Mouse (Mus musculus) granulocyte monocyte progenitor cell, adult 5-6 weeks (primary cell): ENCODE results near the gene Rhox4b. TPM values are rescaled to one million over a fixed set of nuclear protein-coding genes. Genes with fewer than 3 reads are reported as not detected.
"Not testable (repeated sequence)": the region's sequence is repeated elsewhere in the genome, so short reads cannot be mapped to it uniquely, and the experiment has no call there.

Experiments used
- ATAC-seq: replicated peaks from 2 replicates; pipeline ENCODE4 v1.8.0; 2016; ENCODE audit warnings: mild to moderate bottlenecking, moderate TSS enrichment, inconsistent platforms; ENCODE audit not compliant: poor library complexity, severe bottlenecking
- total RNA-seq, 2 experiments: library from RNA; stranded (forward) in 1 of 2; stranded (reverse) in 1 of 2; fragments of 200-712, 200-1000 nt in 1 of 2; fragments of >200 nt in 1 of 2; fragmentation: Nextera tagmentation in 1 of 2; gene quantifications; 2 replicates each; pipeline ENCODE4 v1.2.3; 2014 to 2017

Gene Rhox4b
- total RNA-seq (2014; fragmentation: Nextera tagmentation) (not detected in 2 replicates), total RNA-seq (2017) (not detected in 2 replicates)

DNA sequence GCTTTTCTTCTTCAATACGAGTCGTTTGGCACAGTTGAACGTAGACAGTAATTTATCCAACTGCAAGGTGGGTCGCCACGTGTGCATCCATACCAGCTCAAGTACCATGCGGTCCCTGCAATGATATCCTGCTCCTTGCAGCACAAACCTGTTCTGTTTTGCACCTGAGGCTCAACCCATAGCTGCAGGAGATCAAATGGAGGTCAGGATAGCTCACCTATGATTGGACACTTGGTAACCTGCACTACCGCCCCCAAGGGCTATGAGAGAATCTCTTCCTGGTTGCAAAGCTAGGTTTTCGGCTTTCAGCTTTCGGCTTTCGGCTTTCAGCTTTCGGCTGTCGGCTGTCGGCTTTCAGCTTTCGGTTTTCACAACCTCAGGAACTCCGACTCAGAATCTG is at the start of gene Rhox4b:
TSS of gene Rhox4b (plus strand) at position 301 of the 400 bp plus-strand sequence.
- not testable (repeated sequence) for ATAC-seq

DNA sequence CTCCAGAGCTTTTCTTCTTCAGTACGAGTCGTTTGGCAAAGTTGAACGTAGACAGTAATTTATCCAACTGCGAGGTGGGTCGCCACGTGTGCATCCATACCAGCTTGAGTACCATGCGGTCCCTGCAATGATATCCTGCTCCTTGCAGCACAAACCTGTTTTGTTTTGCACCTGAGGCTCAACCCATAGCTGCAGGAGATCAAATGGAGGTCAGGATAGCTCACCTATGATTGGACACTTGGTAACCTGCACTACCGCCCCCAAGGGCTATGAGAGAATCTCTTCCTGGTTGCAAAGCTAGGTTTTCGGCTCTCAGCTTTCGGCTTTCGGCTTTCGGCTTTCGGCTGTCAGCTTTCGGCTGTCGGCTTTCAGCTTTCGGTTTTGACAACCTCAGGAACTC is 41.7 kb upstream of the Rhox4b start, which contains the start of gene Rhox4a2:
TSS of gene Rhox4a2 (plus strand) at position 301 of the 400 bp plus-strand sequence.
- ATAC-seq: not testable (repeated sequence)

DNA sequence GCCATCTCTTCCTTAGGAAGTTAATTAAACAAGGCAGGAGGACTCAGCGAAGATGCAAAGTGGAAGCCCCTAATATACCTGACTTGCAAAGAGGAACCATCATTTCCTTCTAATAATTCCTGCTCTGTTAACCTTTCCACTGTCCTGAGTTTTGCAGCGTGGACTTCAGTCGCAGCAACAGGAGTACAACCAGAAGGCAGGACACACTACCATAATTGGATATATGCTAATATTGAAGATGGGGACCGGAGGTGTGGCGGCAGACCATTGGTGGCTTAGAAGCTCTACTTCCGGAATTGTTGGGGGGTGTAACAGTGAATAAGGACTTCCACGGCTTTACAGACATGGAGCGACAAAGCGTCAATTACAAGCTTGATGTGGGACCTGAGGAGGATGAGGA is 20.5 kb upstream of the Rhox4b start, which contains the start of gene Rhox2b:
TSS of gene Rhox2b (plus strand) at position 301 of the 400 bp plus-strand sequence.
- ATAC-seq: not testable (repeated sequence)

DNA sequence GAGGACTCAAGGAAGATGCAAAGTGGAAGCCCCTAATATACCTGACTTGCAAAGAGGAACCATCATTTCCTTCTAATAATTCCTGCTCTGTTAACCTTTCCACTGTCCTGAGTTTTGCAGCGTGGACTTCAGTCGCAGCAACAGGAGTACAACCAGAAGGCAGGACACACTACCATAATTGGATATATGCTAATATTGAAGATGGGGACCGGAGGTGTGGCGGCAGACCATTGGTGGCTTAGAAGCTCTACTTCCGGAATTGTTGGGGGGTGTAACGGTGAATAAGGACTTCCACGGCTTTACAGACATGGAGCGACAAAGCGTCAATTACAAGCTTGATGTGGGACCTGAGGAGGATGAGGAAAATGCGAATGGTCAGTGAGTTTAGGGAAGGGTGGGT is 21.1 kb downstream of the Rhox4b start, which contains the start of gene Rhox2c:
TSS of gene Rhox2c (plus strand) at position 301 of the 400 bp plus-strand sequence.
- not testable (repeated sequence) for ATAC-seq

DNA sequence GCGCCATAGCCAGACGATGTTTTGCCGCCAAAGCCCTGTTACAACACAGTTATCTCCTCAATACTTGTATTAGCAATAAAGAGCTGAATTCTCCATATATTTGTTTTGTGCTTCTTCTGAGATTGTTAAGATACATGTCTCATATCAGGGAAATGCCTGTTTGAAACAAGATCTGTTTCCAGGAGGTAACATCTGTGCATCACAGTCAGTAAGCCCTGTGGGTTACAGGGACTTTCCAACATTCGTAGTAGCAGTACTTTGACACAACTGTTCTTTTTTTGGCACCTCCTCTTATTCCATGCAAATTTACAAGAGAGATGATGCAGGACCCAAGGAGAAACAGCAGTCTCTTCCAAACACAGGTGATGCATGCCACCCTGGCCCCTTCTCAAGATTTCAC is 26.0 kb downstream of the Rhox4b start, which contains the start of gene Rhox3c:
TSS of gene Rhox3c (plus strand) at position 301 of the 400 bp plus-strand sequence.
- ATAC-seq: not testable (repeated sequence)

DNA sequence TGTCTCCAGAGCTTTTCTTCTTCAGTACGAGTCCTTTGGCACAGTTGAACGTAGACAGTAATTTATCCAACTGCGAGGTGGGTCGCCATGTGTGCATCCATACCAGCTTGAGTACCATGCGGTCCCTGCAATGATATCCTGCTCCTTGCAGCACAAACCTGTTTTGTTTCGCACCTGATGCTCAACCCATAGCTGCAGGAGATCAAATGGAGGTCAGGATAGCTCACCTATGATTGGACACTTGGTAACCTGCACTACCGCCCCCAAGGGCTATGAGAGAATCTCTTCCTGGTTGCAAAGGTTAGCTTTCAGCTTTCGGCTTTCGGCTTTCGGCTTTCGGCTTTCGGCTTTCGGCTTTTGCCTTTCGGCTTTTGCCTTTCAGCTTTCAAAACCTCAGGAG is 47.7 kb downstream of the Rhox4b start, which contains the start of gene Rhox4c:
TSS of gene Rhox4c (plus strand) at position 301 of the 400 bp plus-strand sequence.
- ATAC-seq: not testable (repeated sequence)

Other genes starting within 250 kb of the Rhox4b start
- 227 and 528 TPM in 2 replicates for gene Ndufa1, start 241.3 kb upstream of the Rhox4b start, total RNA-seq (2014; fragmentation: Nextera tagmentation)
- gene Ndufa1, start 241.3 kb upstream of the Rhox4b start, total RNA-seq (2017): 90.1 and 112 TPM in 2 replicates
- gene Rnf113a1, start 241.2 kb upstream of the Rhox4b start, total RNA-seq (2014; fragmentation: Nextera tagmentation): 0.73 and 5.8 TPM in 2 replicates
- gene Rnf113a1, start 241.2 kb upstream of the Rhox4b start, total RNA-seq (2017): 2.9 and 3.8 TPM in 2 replicates
- gene Gm9, start 221.5 kb upstream of the Rhox4b start, total RNA-seq (2014; fragmentation: Nextera tagmentation): not detected in 2 replicates
- not detected in 2 replicates for gene Gm9, start 221.5 kb upstream of the Rhox4b start, total RNA-seq (2017)
- not detected in 2 replicates for gene Rhox1, start 210.2 kb upstream of the Rhox4b start, total RNA-seq (2014; fragmentation: Nextera tagmentation)
- not detected in 2 replicates for gene Rhox1, start 210.2 kb upstream of the Rhox4b start, total RNA-seq (2017)
- not detected in 2 replicates for gene Rhox2a, start 187.5 kb upstream of the Rhox4b start, total RNA-seq (2014; fragmentation: Nextera tagmentation)
- not detected in 2 replicates for gene Rhox2a, start 187.5 kb upstream of the Rhox4b start, total RNA-seq (2017)
- not detected in 2 replicates for gene Rhox3a, start 182.6 kb upstream of the Rhox4b start, total RNA-seq (2014; fragmentation: Nextera tagmentation)
- gene Rhox3a, start 182.6 kb upstream of the Rhox4b start, total RNA-seq (2017): not detected in 2 replicates
- not detected in 2 replicates for gene Rhox4a, start 167.2 kb upstream of the Rhox4b start, total RNA-seq (2014; fragmentation: Nextera tagmentation)
- not detected in 2 replicates for gene Rhox4a, start 167.2 kb upstream of the Rhox4b start, total RNA-seq (2017)
- gene Rhox3a2, start 52.5 kb upstream of the Rhox4b start, total RNA-seq (2014; fragmentation: Nextera tagmentation): not detected in 2 replicates
- gene Rhox3a2, start 52.5 kb upstream of the Rhox4b start, total RNA-seq (2017): not detected in 2 replicates
- gene Rhox4a2, start 41.6 kb upstream of the Rhox4b start, total RNA-seq (2014; fragmentation: Nextera tagmentation): not detected in 2 replicates
- gene Rhox4a2, start 41.6 kb upstream of the Rhox4b start, total RNA-seq (2017): not detected in 2 replicates
- not detected in 2 replicates for gene Rhox2b, start 20.4 kb upstream of the Rhox4b start, total RNA-seq (2014; fragmentation: Nextera tagmentation)
- not detected in 2 replicates for gene Rhox2b, start 20.4 kb upstream of the Rhox4b start, total RNA-seq (2017)
- gene Rhox2c, start 21.2 kb downstream of the Rhox4b start, total RNA-seq (2014; fragmentation: Nextera tagmentation): not detected in 2 replicates
- not detected in 2 replicates for gene Rhox2c, start 21.2 kb downstream of the Rhox4b start, total RNA-seq (2017)
- gene Rhox3c, start 26.1 kb downstream of the Rhox4b start, total RNA-seq (2014; fragmentation: Nextera tagmentation): not detected in 2 replicates
- not detected in 2 replicates for gene Rhox3c, start 26.1 kb downstream of the Rhox4b start, total RNA-seq (2017)
- not detected in 2 replicates for gene Rhox4c, start 47.8 kb downstream of the Rhox4b start, total RNA-seq (2014; fragmentation: Nextera tagmentation)
- gene Rhox4c, start 47.8 kb downstream of the Rhox4b start, total RNA-seq (2017): not detected in 2 replicates
- not detected in 2 replicates for gene Rhox2d, start 60.9 kb downstream of the Rhox4b start, total RNA-seq (2014; fragmentation: Nextera tagmentation)
- gene Rhox2d, start 60.9 kb downstream of the Rhox4b start, total RNA-seq (2017): not detected in 2 replicates
- not detected in 2 replicates for gene Rhox4d, start 81.9 kb downstream of the Rhox4b start, total RNA-seq (2014; fragmentation: Nextera tagmentation)
- not detected in 2 replicates for gene Rhox4d, start 81.9 kb downstream of the Rhox4b start, total RNA-seq (2017)
- not detected in 2 replicates for gene Rhox2e, start 98.0 kb downstream of the Rhox4b start, total RNA-seq (2014; fragmentation: Nextera tagmentation)
- gene Rhox2e, start 98.0 kb downstream of the Rhox4b start, total RNA-seq (2017): not detected in 2 replicates
- gene Rhox3e, start 109.5 kb downstream of the Rhox4b start, total RNA-seq (2014; fragmentation: Nextera tagmentation): not detected in 2 replicates
- gene Rhox3e, start 109.5 kb downstream of the Rhox4b start, total RNA-seq (2017): not detected in 2 replicates
- not detected in 2 replicates for gene Rhox4e, start 124.9 kb downstream of the Rhox4b start, total RNA-seq (2014; fragmentation: Nextera tagmentation)
- gene Rhox4e, start 124.9 kb downstream of the Rhox4b start, total RNA-seq (2017): not detected in 2 replicates
- not detected in 2 replicates for gene Rhox2f, start 138.9 kb downstream of the Rhox4b start, total RNA-seq (2014; fragmentation: Nextera tagmentation)
- gene Rhox2f, start 138.9 kb downstream of the Rhox4b start, total RNA-seq (2017): not detected in 2 replicates
- gene Rhox3f, start 148.5 kb downstream of the Rhox4b start, total RNA-seq (2014; fragmentation: Nextera tagmentation): not detected in 2 replicates
- not detected in 2 replicates for gene Rhox3f, start 148.5 kb downstream of the Rhox4b start, total RNA-seq (2017)
- not detected in 2 replicates for gene Rhox4f, start 175.2 kb downstream of the Rhox4b start, total RNA-seq (2014; fragmentation: Nextera tagmentation)
- gene Rhox4f, start 175.2 kb downstream of the Rhox4b start, total RNA-seq (2017): not detected in 2 replicates
- gene Rhox3g, start 196.1 kb downstream of the Rhox4b start, total RNA-seq (2014; fragmentation: Nextera tagmentation): not detected in 2 replicates
- gene Rhox3g, start 196.1 kb downstream of the Rhox4b start, total RNA-seq (2017): not detected in 2 replicates
- not detected in 2 replicates for gene Rhox2g, start 211.0 kb downstream of the Rhox4b start, total RNA-seq (2014; fragmentation: Nextera tagmentation)
- not detected in 2 replicates for gene Rhox2g, start 211.0 kb downstream of the Rhox4b start, total RNA-seq (2017)
- gene Rhox4g, start 218.8 kb downstream of the Rhox4b start, total RNA-seq (2014; fragmentation: Nextera tagmentation): not detected in 2 replicates
- not detected in 2 replicates for gene Rhox4g, start 218.8 kb downstream of the Rhox4b start, total RNA-seq (2017)
- not detected in 2 replicates for gene Rhox3h, start 236.3 kb downstream of the Rhox4b start, total RNA-seq (2014; fragmentation: Nextera tagmentation)
- not detected in 2 replicates for gene Rhox3h, start 236.3 kb downstream of the Rhox4b start, total RNA-seq (2017)
- not detected in 2 replicates for gene Rhox2h, start 240.8 kb downstream of the Rhox4b start, total RNA-seq (2014; fragmentation: Nextera tagmentation)
- gene Rhox2h, start 240.8 kb downstream of the Rhox4b start, total RNA-seq (2017): not detected in 2 replicates